Mouse (Mus musculus): ENCODE results near the gene Adgre5. TPM values are rescaled to one million over a fixed set of nuclear protein-coding genes. Genes with fewer than 3 reads are reported as not detected.

Gene Adgre5
- polyA plus RNA-seq, 1 experiment from 2014 or later: 17.2 TPM

DNA sequence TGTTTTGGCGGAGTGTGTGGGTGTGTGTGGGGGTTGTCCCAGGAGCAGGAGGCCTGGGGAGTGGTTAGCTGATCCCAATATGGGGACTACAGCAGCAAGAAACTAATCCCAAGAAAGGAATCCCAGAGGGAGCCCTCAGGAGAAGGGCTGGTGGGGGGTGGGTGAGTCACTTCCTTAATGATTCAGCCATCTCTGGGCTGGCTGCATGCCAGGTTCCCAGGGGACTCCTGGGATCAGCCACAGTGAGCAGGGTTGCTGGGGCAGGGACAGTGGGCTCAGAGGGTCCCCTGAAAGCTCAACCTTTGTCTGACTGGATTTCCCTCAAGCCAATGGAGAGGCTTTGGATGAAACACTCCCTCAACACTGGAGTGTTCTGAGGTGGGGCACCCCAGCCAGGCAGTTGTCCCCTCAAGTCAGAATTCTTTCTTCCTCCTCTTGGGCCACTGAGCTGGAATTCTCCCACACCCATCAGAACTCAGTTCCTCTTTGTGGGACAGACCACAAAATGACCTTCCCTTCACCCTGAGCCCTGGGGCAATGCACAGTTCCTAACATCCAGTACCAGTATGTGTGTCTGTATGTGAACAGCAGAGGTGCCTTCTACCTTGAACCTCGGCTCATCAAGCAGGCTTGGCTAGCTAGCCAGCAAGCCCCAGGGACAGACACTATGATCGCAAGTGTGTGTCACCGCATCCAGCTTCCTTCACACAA is 3.1 kb downstream of the Adgre5 start:
- ATAC-seq (replicated peaks; ENCODE audit: low FRiP score) (peak; percentile 26; the same call in 1 of the 2 replicates), DNase-seq (ENCODE audit: low spot score) (no peak)
- H3K9me3 ChIP-seq (ENCODE audit: control insufficient read depth, low read length): peaks cover 3% of the 10 kb centered on the region; the same call in 1 of the 2 replicates
- H3K36me3 ChIP-seq (ENCODE audit: control insufficient read depth, insufficient read depth, low read length): no peaks in the 10 kb centered on the region
- 53% methylated on average over 4 of the region's 4 CpGs for WGBS
- H3K27ac ChIP-seq (ENCODE audit: low read depth, low read length): no peak overlapping the region
- H3K27me3 ChIP-seq (replicated peaks; ENCODE audit: control insufficient read depth, insufficient read depth, low read length): no peaks in the 10 kb centered on the region
- H3K9ac ChIP-seq (ENCODE audit: low read depth, low read length): no peak overlapping the region
- H3K4me2 ChIP-seq: no peak overlapping the region; the same call in 1 of the 2 replicates
- no peak overlapping the region for H3K4me3 ChIP-seq (ENCODE audit: low read depth, low read length)
- peaks cover 28% of the 10 kb centered on the region for H3K4me1 ChIP-seq (replicated peaks; ENCODE audit: control insufficient read depth, insufficient read depth, low read length)

GRCm38 (mm10) chr8:83737346-83737745 is 3.8 kb downstream of the Adgre5 start:
- no peak overlapping the region for H3K27ac ChIP-seq (ENCODE audit: low read depth, low read length)
- H3K9ac ChIP-seq (ENCODE audit: low read depth, low read length): no peak overlapping the region
- no peak overlapping the region for H3K4me2 ChIP-seq
- H3K27me3 ChIP-seq (replicated peaks; ENCODE audit: control insufficient read depth, insufficient read depth, low read length): no peaks in the 10 kb centered on the region
- no peak overlapping the region for H3K4me3 ChIP-seq (ENCODE audit: low read depth, low read length)
- peaks cover 3% of the 10 kb centered on the region; the same call in 1 of the 2 replicates for H3K9me3 ChIP-seq (ENCODE audit: control insufficient read depth, low read length)
- no peaks in the 10 kb centered on the region for H3K36me3 ChIP-seq (ENCODE audit: control insufficient read depth, insufficient read depth, low read length)
- 85% methylated on average over 4 of the region's 4 CpGs for WGBS
- DNase-seq (ENCODE audit: low spot score): no peak
- ATAC-seq (replicated peaks; ENCODE audit: low FRiP score): no peak
- H3K4me1 ChIP-seq (replicated peaks; ENCODE audit: control insufficient read depth, insufficient read depth, low read length): peaks cover 25% of the 10 kb centered on the region

DNA sequence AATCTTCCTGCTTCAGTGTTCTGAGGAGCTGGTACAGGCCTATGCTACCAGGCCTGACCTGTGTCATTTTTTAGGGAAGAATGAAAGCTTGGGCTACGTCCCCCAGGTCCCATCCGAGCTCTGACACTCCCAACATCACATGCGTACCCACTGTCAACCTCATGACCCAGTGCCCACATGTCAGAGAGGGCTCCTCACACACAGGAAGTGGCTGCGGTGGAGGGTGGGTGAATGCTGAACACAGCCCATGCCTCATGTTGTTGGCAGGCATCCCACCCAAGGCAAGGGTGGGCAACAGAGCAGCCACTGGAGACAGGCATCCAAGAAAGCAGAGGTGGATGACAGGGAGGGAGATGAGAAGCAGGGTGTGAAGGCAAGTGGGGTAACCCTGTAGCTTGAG is 4.4 kb downstream of the Adgre5 start:
- H3K4me3 ChIP-seq (ENCODE audit: low read depth, low read length): no peak overlapping the region
- H3K36me3 ChIP-seq (ENCODE audit: control insufficient read depth, insufficient read depth, low read length): 0 out of 2 replicates have a peak, but pooled peaks cover under 1% of the 10 kb centered on the region
- H3K4me2 ChIP-seq: no peak overlapping the region
- H3K4me1 ChIP-seq (replicated peaks; ENCODE audit: control insufficient read depth, insufficient read depth, low read length): peaks cover 25% of the 10 kb centered on the region
- no peaks in the 10 kb centered on the region for H3K27me3 ChIP-seq (replicated peaks; ENCODE audit: control insufficient read depth, insufficient read depth, low read length)
- H3K9me3 ChIP-seq (ENCODE audit: control insufficient read depth, low read length): peaks cover 3% of the 10 kb centered on the region; the same call in 1 of the 2 replicates
- no peak overlapping the region for H3K27ac ChIP-seq (ENCODE audit: low read depth, low read length)
- ATAC-seq (replicated peaks; ENCODE audit: low FRiP score): no peak
- WGBS: 84% methylated on average over 4 of the region's 4 CpGs
- H3K9ac ChIP-seq (ENCODE audit: low read depth, low read length): no peak overlapping the region
- no peak for DNase-seq (ENCODE audit: low spot score)

- 0 out of 2 replicates have a peak, but pooled peaks cover 2% of the 10 kb centered on the region for H3K36me3 ChIP-seq (ENCODE audit: control insufficient read depth, insufficient read depth, low read length)
- no peak overlapping the region for H3K9ac ChIP-seq (ENCODE audit: low read depth, low read length)
These were observed 8.2 kb downstream of the Adgre5 start for GRCm38 (mm10) chr8:83732919-83733318.

GRCm38 (mm10) chr8:83731906-83732305 is 9.2 kb downstream of the Adgre5 start:
- Histone ChIP-seq H3K27ac (ENCODE audit: low read depth, low read length) (no peak overlapping the region), H3K4me3 (ENCODE audit: low read depth, low read length) (no peak overlapping the region), H3K9me3 (ENCODE audit: control insufficient read depth, low read length) (no peaks in the 10 kb centered on the region), H3K4me1 (replicated peaks; ENCODE audit: control insufficient read depth, insufficient read depth, low read length) (no peaks in the 10 kb centered on the region), H3K4me2 (no peak overlapping the region), H3K9ac (ENCODE audit: low read depth, low read length) (no peak overlapping the region), H3K27me3 (replicated peaks; ENCODE audit: control insufficient read depth, insufficient read depth, low read length) (no peaks in the 10 kb centered on the region), H3K36me3 (ENCODE audit: control insufficient read depth, insufficient read depth, low read length) (0 out of 2 replicates have a peak, but pooled peaks cover 2% of the 10 kb centered on the region)
- no peak for ATAC-seq (replicated peaks; ENCODE audit: low FRiP score)
- no peak for DNase-seq (ENCODE audit: low spot score)
- WGBS: 77% methylated on average over 5 of the region's 5 CpGs

More at GRCm38 (mm10) chr8:83732919-83733318, 8.2 kb downstream of the Adgre5 start:
- Histone ChIP-seq H3K27me3 (replicated peaks; ENCODE audit: control insufficient read depth, insufficient read depth, low read length) (no peaks in the 10 kb centered on the region), H3K9me3 (ENCODE audit: control insufficient read depth, low read length) (peaks cover 3% of the 10 kb centered on the region; the same call in 1 of the 2 replicates), H3K27ac (ENCODE audit: low read depth, low read length) (no peak overlapping the region), H3K4me2 (no peak overlapping the region), H3K4me3 (ENCODE audit: low read depth, low read length) (no peak overlapping the region), H3K4me1 (replicated peaks; ENCODE audit: control insufficient read depth, insufficient read depth, low read length) (peaks cover 4% of the 10 kb centered on the region)
- ATAC-seq (replicated peaks; ENCODE audit: low FRiP score) (no peak), DNase-seq (ENCODE audit: low spot score) (no peak)
- 73% methylated on average over 6 of the region's 6 CpGs for WGBS

DNA sequence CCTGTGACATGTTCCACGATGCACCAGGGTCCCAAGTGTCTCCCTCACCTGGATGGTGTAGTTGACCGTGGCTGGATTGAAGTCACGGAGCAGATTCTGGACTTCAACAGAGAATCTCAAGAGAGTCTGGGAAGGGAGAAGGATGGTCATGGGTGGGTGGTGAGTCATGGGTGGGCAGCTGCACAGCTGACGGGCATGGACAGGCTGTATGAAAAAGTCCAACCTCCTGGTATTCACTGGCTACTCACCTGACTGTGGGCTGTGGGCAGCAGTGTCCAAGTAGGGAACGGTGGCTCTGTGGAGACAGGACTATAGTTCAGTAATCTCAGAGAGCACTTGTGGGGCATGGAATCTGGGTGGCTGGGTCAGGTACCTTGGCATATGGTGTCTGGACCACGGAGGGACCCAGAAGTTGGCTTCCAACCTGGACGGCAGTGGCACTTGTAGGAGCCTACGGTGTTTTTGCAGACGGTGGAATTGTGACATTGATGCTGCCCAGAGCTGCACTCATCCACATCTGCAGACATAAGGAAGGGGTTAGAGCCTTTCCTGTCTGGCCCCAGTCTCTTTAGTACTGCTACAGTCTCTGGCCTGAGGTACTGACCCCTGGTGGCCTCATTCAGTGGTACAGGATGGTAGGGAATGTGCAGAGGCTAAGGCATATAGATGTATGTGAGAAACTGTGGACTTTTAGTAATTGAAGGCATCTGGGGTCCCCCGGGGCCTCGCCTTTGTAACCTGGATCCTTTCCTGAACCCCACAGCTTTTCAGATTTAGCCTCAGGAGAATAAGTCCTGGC is 11.9 kb downstream of the Adgre5 start:
- DNase-seq (ENCODE audit: low spot score) (no peak), ATAC-seq (replicated peaks; ENCODE audit: low FRiP score) (no peak)
- Histone ChIP-seq H3K4me2 (no peak overlapping the region), H3K9me3 (ENCODE audit: control insufficient read depth, low read length) (no peaks in the 10 kb centered on the region), H3K27ac (ENCODE audit: low read depth, low read length) (no peak overlapping the region), H3K9ac (ENCODE audit: low read depth, low read length) (no peak overlapping the region), H3K4me1 (replicated peaks; ENCODE audit: control insufficient read depth, insufficient read depth, low read length) (no peaks in the 10 kb centered on the region), H3K4me3 (ENCODE audit: low read depth, low read length) (no peak overlapping the region), H3K27me3 (replicated peaks; ENCODE audit: control insufficient read depth, insufficient read depth, low read length) (no peaks in the 10 kb centered on the region), H3K36me3 (ENCODE audit: control insufficient read depth, insufficient read depth, low read length) (peaks cover 16% of the 10 kb centered on the region)
- 71% methylated on average over 11 of the region's 11 CpGs for WGBS

GRCm38 (mm10) chr8:83725521-83726102 is 15.5 kb downstream of the Adgre5 start:
- Histone ChIP-seq H3K36me3 (ENCODE audit: control insufficient read depth, insufficient read depth, low read length) (peaks cover 45% of the 10 kb centered on the region), H3K9ac (ENCODE audit: low read depth, low read length) (no peak overlapping the region), H3K4me1 (replicated peaks; ENCODE audit: control insufficient read depth, insufficient read depth, low read length) (no peaks in the 10 kb centered on the region), H3K27me3 (replicated peaks; ENCODE audit: control insufficient read depth, insufficient read depth, low read length) (no peaks in the 10 kb centered on the region), H3K4me2 (no peak overlapping the region), H3K4me3 (ENCODE audit: low read depth, low read length) (no peak overlapping the region), H3K27ac (ENCODE audit: low read depth, low read length) (no peak overlapping the region), H3K9me3 (ENCODE audit: control insufficient read depth, low read length) (no peaks in the 10 kb centered on the region)
- WGBS: 91% methylated on average over 8 of the region's 8 CpGs
- ATAC-seq (replicated peaks; ENCODE audit: low FRiP score): no peak
- no peak for DNase-seq (ENCODE audit: low spot score)

DNA sequence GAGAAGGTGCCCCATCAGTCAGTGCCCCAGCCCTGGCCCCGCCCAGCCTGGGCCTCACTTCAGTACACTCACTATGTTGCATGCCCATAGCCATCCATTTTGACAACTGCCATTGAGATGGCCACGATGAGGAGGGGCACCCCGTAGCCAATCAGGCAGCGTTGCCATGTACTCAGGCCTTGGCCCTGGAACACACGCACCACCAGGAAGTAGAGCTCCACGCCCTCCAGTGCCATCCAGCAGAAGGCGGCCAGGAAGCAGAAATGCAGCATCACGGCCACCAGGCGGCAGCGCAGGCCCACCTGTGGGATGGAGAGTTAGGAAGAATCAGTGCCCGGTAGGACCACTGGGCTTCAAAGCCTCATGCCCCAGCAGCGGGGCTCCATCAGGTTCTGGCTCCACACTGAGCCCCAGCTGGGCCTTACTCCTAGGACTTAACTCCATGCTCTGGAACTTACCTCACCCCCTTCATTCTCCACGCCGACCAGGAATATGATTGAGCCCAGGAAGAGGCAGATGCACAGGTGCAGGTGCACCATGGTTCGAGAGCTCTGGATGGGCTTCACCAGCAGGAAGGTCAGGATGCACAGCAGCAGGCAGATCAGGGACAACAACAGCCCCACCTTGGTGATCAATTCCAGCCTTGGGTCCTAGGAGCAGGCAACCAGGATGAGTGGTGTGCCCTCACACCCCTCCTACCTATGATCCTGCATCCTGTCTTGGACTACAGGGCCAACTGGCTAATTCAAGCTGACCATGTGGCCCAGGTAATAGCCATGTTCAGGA is 16.2 kb downstream of the Adgre5 start:
- Histone ChIP-seq H3K9me3 (ENCODE audit: control insufficient read depth, low read length) (no peaks in the 10 kb centered on the region), H3K27ac (ENCODE audit: low read depth, low read length) (no peak overlapping the region), H3K4me2 (no peak overlapping the region), H3K9ac (ENCODE audit: low read depth, low read length) (no peak overlapping the region), H3K36me3 (ENCODE audit: control insufficient read depth, insufficient read depth, low read length) (peaks cover 51% of the 10 kb centered on the region), H3K4me1 (replicated peaks; ENCODE audit: control insufficient read depth, insufficient read depth, low read length) (no peaks in the 10 kb centered on the region), H3K4me3 (ENCODE audit: low read depth, low read length) (no peak overlapping the region), H3K27me3 (replicated peaks; ENCODE audit: control insufficient read depth, insufficient read depth, low read length) (no peaks in the 10 kb centered on the region)
- DNase-seq (ENCODE audit: low spot score): peak; percentile 72
- ATAC-seq (replicated peaks; ENCODE audit: low FRiP score): peak; percentile 61
- 61% methylated on average over 15 of the region's 15 CpGs for WGBS

Data from liver, embryonic 11.5 days (tissue).